Mouse (Mus musculus) cortical plate, adult 2 months (tissue): ENCODE data around the gene BC025446.

Experiments used
- CTCF ChIP-seq: fragments of 200-500 bp; IDR thresholded peaks from 2 replicates; pipeline ENCODE4 v1.5.1; 2011; ENCODE audit warnings: mild to moderate bottlenecking, control low read depth, low read length; ENCODE audit not compliant: insufficient read depth; ENCODE audit errors: extremely low read depth
- POLR2A ChIP-seq: fragments of 200-500 bp; IDR thresholded peaks from 2 replicates; pipeline ENCODE4 v1.6.1; 2011; ENCODE audit warnings: mild to moderate bottlenecking, low read length, control low read depth; ENCODE audit not compliant: insufficient read depth; ENCODE audit errors: extremely low read depth

- no peak for TF ChIP-seq CTCF
- TF ChIP-seq POLR2A, result no peak
Measured at GRCm38 (mm10) chr15:75254671-75255070, 38.5 kb downstream of the BC025446 start.
